Mouse (Mus musculus): ENCODE results near the gene Emilin2. TPM values are rescaled to one million over a fixed set of nuclear protein-coding genes. Genes with fewer than 3 reads are reported as not detected.

Gene Emilin2
- polyA plus RNA-seq, 1 experiment from 2014 or later, result 45.4 TPM

- Histone ChIP-seq H3K9ac (ENCODE audit: low read length) (no peak overlapping the region), H3K36me3 (ENCODE audit: control insufficient read depth, insufficient read depth, low read length) (0 out of 2 replicates have a peak, but pooled peaks cover 11% of the 10 kb centered on the region), H3K27ac (replicated peaks in 1 of 2; ENCODE audit: control insufficient read depth in 1 of 2, insufficient read depth in 1 of 2, low read depth in 2 of 2, low read length in 2 of 2) (peak overlapping the region; percentile 21 to 64; a peak in 3 of 4 replicates), H3K27me3 (ENCODE audit: control insufficient read depth, insufficient read depth, low read length) (no peaks in the 10 kb centered on the region), H3K9me3 (ENCODE audit: control insufficient read depth, low read length) (no peaks in the 10 kb centered on the region), H3K4me2 (ENCODE audit: low read length) (no peak overlapping the region), H3K4me1 (ENCODE audit: control insufficient read depth in 2 of 2, insufficient read depth in 2 of 2, low read length in 2 of 2) (peaks cover 57 to 74% of the 10 kb centered on the region in 2 experiments), H3K4me3 (ENCODE audit: control insufficient read depth in 1 of 2, insufficient read depth in 1 of 2, low read depth in 1 of 2, low read length in 2 of 2) (no peak overlapping the region)
- WGBS, result 42% methylated on average over 5 of the region's 5 CpGs
- no peak for ATAC-seq (ENCODE audit: insufficient number of reproducible peaks, insufficient read depth, low FRiP score, low read depth)
Observed at GRCm38 (mm10) chr17:71254106-71254505, 57.7 kb downstream of the Emilin2 start.

- Histone ChIP-seq H3K9ac (ENCODE audit: low read length) (no peak overlapping the region), H3K36me3 (ENCODE audit: control insufficient read depth, insufficient read depth, low read length) (0 out of 2 replicates have a peak, but pooled peaks cover 11% of the 10 kb centered on the region), H3K4me3 (ENCODE audit: control insufficient read depth in 1 of 2, insufficient read depth in 1 of 2, low read depth in 1 of 2, low read length in 2 of 2) (no peak overlapping the region), H3K4me2 (ENCODE audit: low read length) (no peak overlapping the region), H3K27me3 (ENCODE audit: control insufficient read depth, insufficient read depth, low read length) (no peaks in the 10 kb centered on the region), H3K4me1 (ENCODE audit: control insufficient read depth in 2 of 2, insufficient read depth in 2 of 2, low read length in 2 of 2) (peaks cover 59 to 77% of the 10 kb centered on the region in 2 experiments), H3K27ac (replicated peaks in 1 of 2; ENCODE audit: control insufficient read depth in 1 of 2, insufficient read depth in 1 of 2, low read depth in 2 of 2, low read length in 2 of 2) (peak overlapping the region; percentile 21 to 64; a peak in 3 of 4 replicates), H3K9me3 (ENCODE audit: control insufficient read depth, low read length) (no peaks in the 10 kb centered on the region)
- no peak for ATAC-seq (ENCODE audit: insufficient number of reproducible peaks, insufficient read depth, low FRiP score, low read depth)
- 80% methylated on average over 2 of the region's 2 CpGs for WGBS
Observed at GRCm38 (mm10) chr17:71253391-71253790, 58.4 kb downstream of the Emilin2 start.

- Histone ChIP-seq H3K27me3 (ENCODE audit: control insufficient read depth, insufficient read depth, low read length) (no peaks in the 10 kb centered on the region), H3K9ac (ENCODE audit: low read length) (peak overlapping the region; percentile 57; the same call in 1 of the 2 replicates), H3K27ac (replicated peaks in 1 of 2; ENCODE audit: control insufficient read depth in 1 of 2, insufficient read depth in 1 of 2, low read depth in 2 of 2, low read length in 2 of 2) (peak overlapping the region; percentile 94), H3K36me3 (ENCODE audit: control insufficient read depth, insufficient read depth, low read length) (peaks cover 20% of the 10 kb centered on the region), H3K4me3 (ENCODE audit: control insufficient read depth in 1 of 2, insufficient read depth in 1 of 2, low read depth in 1 of 2, low read length in 2 of 2) (no peak overlapping the region), H3K9me3 (ENCODE audit: control insufficient read depth, low read length) (no peaks in the 10 kb centered on the region), H3K4me2 (ENCODE audit: low read length) (no peak overlapping the region), H3K4me1 (ENCODE audit: control insufficient read depth in 2 of 2, insufficient read depth in 2 of 2, low read length in 2 of 2) (peaks cover 66 to 84% of the 10 kb centered on the region in 2 experiments)
- ATAC-seq (ENCODE audit: insufficient number of reproducible peaks, insufficient read depth, low FRiP score, low read depth), result no peak
- WGBS, result 76% methylated on average over 9 of the region's 9 CpGs
Observed at GRCm38 (mm10) chr17:71252101-71252500, 59.7 kb downstream of the Emilin2 start.

GRCm38 (mm10) chr17:71251601-71252001 lies 60.2 kb downstream of the Emilin2 start:
- H3K9me3 ChIP-seq (ENCODE audit: control insufficient read depth, low read length), result no peaks in the 10 kb centered on the region
- WGBS, result 28% methylated on average over 6 of the region's 6 CpGs
- H3K4me1 ChIP-seq (ENCODE audit: control insufficient read depth in 2 of 2, insufficient read depth in 2 of 2, low read length in 2 of 2), result peaks cover 61 to 79% of the 10 kb centered on the region in 2 experiments
- H3K27me3 ChIP-seq (ENCODE audit: control insufficient read depth, insufficient read depth, low read length), result no peaks in the 10 kb centered on the region
- no peak for ATAC-seq (ENCODE audit: insufficient number of reproducible peaks, insufficient read depth, low FRiP score, low read depth)
- H3K4me3 ChIP-seq (ENCODE audit: control insufficient read depth in 1 of 2, insufficient read depth in 1 of 2, low read depth in 1 of 2, low read length in 2 of 2), result no peak overlapping the region
- H3K4me2 ChIP-seq (ENCODE audit: low read length), result peak overlapping the region; percentile 8; the same call in 1 of the 2 replicates
- H3K9ac ChIP-seq (ENCODE audit: low read length), result peak overlapping the region; percentile 57
- H3K36me3 ChIP-seq (ENCODE audit: control insufficient read depth, insufficient read depth, low read length), result peaks cover 25% of the 10 kb centered on the region
- peak overlapping the region; percentile 94 for H3K27ac ChIP-seq (replicated peaks in 1 of 2; ENCODE audit: control insufficient read depth in 1 of 2, insufficient read depth in 1 of 2, low read depth in 2 of 2, low read length in 2 of 2)

- 37% methylated on average over 16 of the region's 16 CpGs for WGBS
- H3K36me3 ChIP-seq (ENCODE audit: control insufficient read depth, insufficient read depth, low read length), result peaks cover 30% of the 10 kb centered on the region
- ATAC-seq (ENCODE audit: insufficient number of reproducible peaks, insufficient read depth, low FRiP score, low read depth), result no peak
- peak overlapping the region; percentile 16; the same call in 1 of the 2 replicates for H3K4me2 ChIP-seq (ENCODE audit: low read length)
- no peak overlapping the region for H3K4me3 ChIP-seq (ENCODE audit: control insufficient read depth in 1 of 2, insufficient read depth in 1 of 2, low read depth in 1 of 2, low read length in 2 of 2)
- peak overlapping the region; percentile 94 for H3K27ac ChIP-seq (replicated peaks in 1 of 2; ENCODE audit: control insufficient read depth in 1 of 2, insufficient read depth in 1 of 2, low read depth in 2 of 2, low read length in 2 of 2)
- H3K27me3 ChIP-seq (ENCODE audit: control insufficient read depth, insufficient read depth, low read length), result no peaks in the 10 kb centered on the region
- H3K9ac ChIP-seq (ENCODE audit: low read length), result peak overlapping the region; percentile 57
- peaks cover 55 to 75% of the 10 kb centered on the region in 2 experiments for H3K4me1 ChIP-seq (ENCODE audit: control insufficient read depth in 2 of 2, insufficient read depth in 2 of 2, low read length in 2 of 2)
- no peaks in the 10 kb centered on the region for H3K9me3 ChIP-seq (ENCODE audit: control insufficient read depth, low read length)
Observed at GRCm38 (mm10) chr17:71250819-71251600, 60.8 kb downstream of the Emilin2 start.

- Histone ChIP-seq H3K36me3 (ENCODE audit: control insufficient read depth, insufficient read depth, low read length) (peaks cover 40% of the 10 kb centered on the region), H3K27ac (replicated peaks in 1 of 2; ENCODE audit: control insufficient read depth in 1 of 2, insufficient read depth in 1 of 2, low read depth in 2 of 2, low read length in 2 of 2) (peak overlapping the region; percentile 2 to 94; a peak in 3 of 4 replicates), H3K9ac (ENCODE audit: low read length) (no peak overlapping the region), H3K4me1 (ENCODE audit: control insufficient read depth in 2 of 2, insufficient read depth in 2 of 2, low read length in 2 of 2) (peaks cover 54 to 68% of the 10 kb centered on the region in 2 experiments), H3K4me2 (ENCODE audit: low read length) (no peak overlapping the region), H3K27me3 (ENCODE audit: control insufficient read depth, insufficient read depth, low read length) (no peaks in the 10 kb centered on the region), H3K9me3 (ENCODE audit: control insufficient read depth, low read length) (no peaks in the 10 kb centered on the region), H3K4me3 (ENCODE audit: control insufficient read depth in 1 of 2, insufficient read depth in 1 of 2, low read depth in 1 of 2, low read length in 2 of 2) (no peak overlapping the region)
- 64% methylated on average over 2 of the region's 2 CpGs for WGBS
- no peak for ATAC-seq (ENCODE audit: insufficient number of reproducible peaks, insufficient read depth, low FRiP score, low read depth)
Observed at GRCm38 (mm10) chr17:71250046-71250445, 61.7 kb downstream of the Emilin2 start.

GRCm38 (mm10) chr17:71248963-71249362 lies 62.8 kb downstream of the Emilin2 start:
- Histone ChIP-seq H3K9ac (ENCODE audit: low read length) (no peak overlapping the region), H3K36me3 (ENCODE audit: control insufficient read depth, insufficient read depth, low read length) (peaks cover 51% of the 10 kb centered on the region), H3K4me3 (ENCODE audit: control insufficient read depth in 1 of 2, insufficient read depth in 1 of 2, low read depth in 1 of 2, low read length in 2 of 2) (no peak overlapping the region), H3K27ac (replicated peaks in 1 of 2; ENCODE audit: control insufficient read depth in 1 of 2, insufficient read depth in 1 of 2, low read depth in 2 of 2, low read length in 2 of 2) (peak overlapping the region; percentile 66 to 94), H3K4me1 (ENCODE audit: control insufficient read depth in 2 of 2, insufficient read depth in 2 of 2, low read length in 2 of 2) (peaks cover 45 to 58% of the 10 kb centered on the region in 2 experiments), H3K27me3 (ENCODE audit: control insufficient read depth, insufficient read depth, low read length) (no peaks in the 10 kb centered on the region), H3K4me2 (ENCODE audit: low read length) (0 out of 2 replicates have a peak overlapping the region, but pooled peaks have one; percentile 5), H3K9me3 (ENCODE audit: control insufficient read depth, low read length) (no peaks in the 10 kb centered on the region)
- ATAC-seq (ENCODE audit: insufficient number of reproducible peaks, insufficient read depth, low FRiP score, low read depth), result peak; percentile 80
- 33% methylated on average over 6 of the region's 6 CpGs for WGBS

Data from heart, embryonic 14.5 days (tissue).